Mouse (Mus musculus) thymus, adult 2 months (tissue): Measurements from ENCODE around the gene Bcas3.

Experiments used
- CTCF ChIP-seq: fragments of 200-500 bp; IDR thresholded peaks from 2 replicates; pipeline ENCODE4 v1.5.1; 2012; ENCODE audit warnings: mild to moderate bottlenecking, control low read depth, low read length, moderate library complexity, borderline replicate concordance; ENCODE audit not compliant: control insufficient read depth, poor library complexity, insufficient read depth; ENCODE audit errors: extremely low read depth
- POLR2A ChIP-seq: fragments of 200-500 bp; IDR thresholded peaks from 2 replicates; pipeline ENCODE4 v1.6.1; 2012; ENCODE audit warnings: mild to moderate bottlenecking, low read length, control low read depth, moderate library complexity; ENCODE audit not compliant: control insufficient read depth, poor library complexity, insufficient read depth; ENCODE audit errors: extremely low read depth

DNA sequence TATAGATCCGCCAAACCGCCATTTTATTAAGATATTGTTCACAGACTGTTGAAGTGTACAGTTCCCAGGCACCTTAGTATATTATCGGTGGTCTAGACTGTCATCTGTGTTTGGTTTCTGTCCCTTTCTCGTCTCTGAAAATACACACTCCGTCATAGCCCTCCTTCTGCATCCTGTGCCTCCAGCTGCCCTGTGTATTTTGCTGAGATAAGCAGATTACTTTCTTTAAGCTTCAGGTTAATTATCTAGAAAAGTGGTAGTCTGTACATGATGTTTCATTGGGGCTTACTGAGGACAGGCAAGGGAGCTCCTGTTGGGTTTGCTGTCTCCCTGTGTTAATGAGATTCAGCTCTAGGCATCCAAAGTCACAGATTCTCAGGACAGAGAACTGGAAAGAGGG lies 146.6 kb downstream of the Bcas3 start:
- TF ChIP-seq CTCF (no peak), POLR2A (no peak)
